Mouse (Mus musculus) midbrain, embryonic 16.5 days (tissue): ENCODE measurements around the gene Grm1. TPM values are rescaled to one million over a fixed set of nuclear protein-coding genes. Genes with fewer than 3 reads are reported as not detected.
A peak's percentile ranks its signal among the peaks of the same experiment; 100 is the strongest.

ENCODE experiments used
- ATAC-seq: fragments of 200-750 bp; cut with Nextera tagmentation; 2 replicates; pipeline ENCODE4 v1.8.0; 2017; ENCODE audit warnings: moderate TSS enrichment
- H3K27ac ChIP-seq: fragments of 300-500 bp; sonication (generic); 2 replicates; pipeline ENCODE4 v1.5.1; 2014; ENCODE audit warnings: mild to moderate bottlenecking, low read length, mixed read lengths
- H3K27me3 ChIP-seq: fragments of 300-500 bp; sonication (generic); 2 replicates; pipeline ENCODE4 v1.6.1; 2014; ENCODE audit warnings: low read depth, low read length, mixed read lengths; ENCODE audit not compliant: control insufficient read depth, insufficient read depth
- H3K36me3 ChIP-seq: fragments of 300-500 bp; sonication (generic); 2 replicates; pipeline ENCODE4 v1.6.1; 2014; ENCODE audit warnings: mild to moderate bottlenecking, low read length, moderate library complexity, mixed read lengths; ENCODE audit not compliant: control insufficient read depth, insufficient read depth
- H3K4me1 ChIP-seq: fragments of 300-500 bp; sonication (generic); 2 replicates; pipeline ENCODE4 v1.6.1; 2014; ENCODE audit warnings: mild to moderate bottlenecking, low read length, mixed read lengths; ENCODE audit not compliant: control insufficient read depth, insufficient read depth
- H3K4me2 ChIP-seq: fragments of 300-500 bp; sonication (generic); 2 replicates; pipeline ENCODE4 v1.6.1; 2014; ENCODE audit warnings: mild to moderate bottlenecking, low read length, mixed read lengths
- H3K4me3 ChIP-seq: fragments of 300-500 bp; sonication (generic); 2 replicates; pipeline ENCODE4 v1.5.1; 2014; ENCODE audit warnings: low read depth, mild to moderate bottlenecking, low read length, moderate library complexity, mixed read lengths
- H3K9ac ChIP-seq: fragments of 300-500 bp; sonication (generic); 2 replicates; pipeline ENCODE4 v1.6.1; 2014; ENCODE audit warnings: low read depth, low read length, mixed read lengths
- H3K9me3 ChIP-seq: fragments of 300-500 bp; sonication (generic); replicated peaks from 2 replicates; pipeline ENCODE4 v1.6.1; 2014; ENCODE audit warnings: mild to moderate bottlenecking, low read length, mixed read lengths; ENCODE audit not compliant: control insufficient read depth, poor library complexity, severe bottlenecking
- WGBS: fragments of 180-500 bp; shearing (Covaris S2); extraction: QIAGEN DNeasy Blood & Tissue Kit; methylation state at CpG from one replicate; pipeline ENCODE4 v1.1.7; 2014; 5-methylcytosine and 5-hydroxymethylcytosine counted together
- polyA plus RNA-seq: library from polyadenylated mRNA; unstranded; fragments of >200 nt; fragmentation: Nextera tagmentation; extraction: Ambion mirVana; gene quantifications from 2 replicates; pipeline ENCODE4 v1.2.1, GENCODE M21; 2015

Gene Grm1
- 14.4 and 18.1 TPM in 2 replicates for polyA plus RNA-seq

GRCm38 (mm10) chr10:11081611-11082398 lies at the start of gene Grm1:
Gene Grm1, minus strand, starts transcription at chr10:11082356.
- Histone ChIP-seq H3K4me3 (peak within 1 kb of the TSS; percentile 61), H3K27ac (peak within 1 kb of the TSS; percentile 53; the same call in 1 of the 2 replicates), H3K4me1 (peaks cover 11% of the 10 kb centered on the region), H3K4me2 (peak within 1 kb of the TSS; percentile 92), H3K9ac (peak within 1 kb of the TSS; percentile 77), H3K36me3 (no peaks in the 10 kb centered on the region), H3K27me3 (no peaks in the 10 kb centered on the region), H3K9me3 (no peaks in the 10 kb centered on the region)
- 1% methylated on average over 29 of the region's 32 CpGs for WGBS
- ATAC-seq = peak; percentile 92

- no peaks in the 10 kb centered on the region for H3K4me1 ChIP-seq
- no peak for ATAC-seq
- H3K9me3 ChIP-seq = no peaks in the 10 kb centered on the region; the same call in 1 of the 2 replicates
- H3K9ac ChIP-seq = no peak overlapping the region
- no peak overlapping the region for H3K4me2 ChIP-seq
- H3K36me3 ChIP-seq = no peaks in the 10 kb centered on the region
- H3K27ac ChIP-seq = no peak overlapping the region
- H3K4me3 ChIP-seq = no peak overlapping the region
- 96% methylated on average over 2 of the region's 2 CpGs for WGBS
- no peaks in the 10 kb centered on the region for H3K27me3 ChIP-seq
Observed at GRCm38 (mm10) chr10:11121781-11122180, 39.6 kb upstream of the Grm1 start.

DNA sequence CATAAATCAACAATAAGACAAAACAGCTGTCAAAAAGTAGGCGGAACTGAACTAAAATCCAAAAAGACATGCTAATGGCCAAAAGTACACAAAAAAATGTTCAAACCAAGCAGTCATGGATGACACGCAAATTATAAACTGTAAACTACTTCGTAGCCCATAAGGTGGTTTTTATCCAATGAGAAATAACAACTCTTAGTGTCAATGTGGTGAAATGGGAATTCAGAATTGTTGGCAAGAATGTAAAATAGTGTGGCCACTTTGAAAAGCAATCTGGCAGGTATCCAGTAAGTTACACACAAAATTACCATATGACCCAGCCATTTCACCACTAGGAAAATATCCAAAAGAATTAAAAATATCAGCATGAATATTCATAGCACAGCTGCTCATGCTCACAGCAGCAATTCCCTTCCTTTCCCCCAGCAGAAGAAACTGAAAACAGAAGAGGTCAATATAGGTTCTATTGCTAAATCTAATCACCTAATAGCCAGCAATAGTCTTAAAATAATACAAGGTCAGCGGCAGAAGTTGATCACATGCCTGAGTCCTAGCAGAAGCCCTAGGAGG lies 16.4 kb upstream of the Grm1 start:
- Histone ChIP-seq H3K4me1 (no peaks in the 10 kb centered on the region), H3K36me3 (no peaks in the 10 kb centered on the region), H3K9me3 (no peaks in the 10 kb centered on the region), H3K9ac (no peak overlapping the region), H3K27me3 (no peaks in the 10 kb centered on the region), H3K4me2 (no peak overlapping the region), H3K27ac (no peak overlapping the region), H3K4me3 (no peak overlapping the region)
- WGBS = 81% methylated on average over 4 of the region's 4 CpGs
- ATAC-seq = no peak

- H3K4me3 ChIP-seq = no peak overlapping the region
- H3K36me3 ChIP-seq = no peaks in the 10 kb centered on the region
- H3K27ac ChIP-seq = no peak overlapping the region
- peaks cover under 1% of the 10 kb centered on the region; the same call in 1 of the 2 replicates for H3K4me1 ChIP-seq
- 86% methylated on average over 3 of the region's 3 CpGs for WGBS
- H3K4me2 ChIP-seq = no peak overlapping the region
- H3K27me3 ChIP-seq = no peaks in the 10 kb centered on the region
- no peak for ATAC-seq
- H3K9me3 ChIP-seq = no peaks in the 10 kb centered on the region
- no peak overlapping the region for H3K9ac ChIP-seq
Observed at GRCm38 (mm10) chr10:11086348-11086747, 4.2 kb upstream of the Grm1 start.

GRCm38 (mm10) chr10:11080725-11081610 lies 1.2 kb downstream of the Grm1 start:
- H3K9ac ChIP-seq = peak overlapping the region; percentile 77
- peak overlapping the region; percentile 61 for H3K4me3 ChIP-seq
- H3K27ac ChIP-seq = peak overlapping the region; percentile 57
- 9% methylated on average over 25 of the region's 25 CpGs for WGBS
- H3K9me3 ChIP-seq = no peaks in the 10 kb centered on the region
- H3K4me2 ChIP-seq = peak overlapping the region; percentile 92
- H3K27me3 ChIP-seq = no peaks in the 10 kb centered on the region
- peaks cover 13% of the 10 kb centered on the region for H3K4me1 ChIP-seq
- no peaks in the 10 kb centered on the region for H3K36me3 ChIP-seq
- ATAC-seq = peak; percentile 50; the same call in 1 of the 2 replicates

DNA sequence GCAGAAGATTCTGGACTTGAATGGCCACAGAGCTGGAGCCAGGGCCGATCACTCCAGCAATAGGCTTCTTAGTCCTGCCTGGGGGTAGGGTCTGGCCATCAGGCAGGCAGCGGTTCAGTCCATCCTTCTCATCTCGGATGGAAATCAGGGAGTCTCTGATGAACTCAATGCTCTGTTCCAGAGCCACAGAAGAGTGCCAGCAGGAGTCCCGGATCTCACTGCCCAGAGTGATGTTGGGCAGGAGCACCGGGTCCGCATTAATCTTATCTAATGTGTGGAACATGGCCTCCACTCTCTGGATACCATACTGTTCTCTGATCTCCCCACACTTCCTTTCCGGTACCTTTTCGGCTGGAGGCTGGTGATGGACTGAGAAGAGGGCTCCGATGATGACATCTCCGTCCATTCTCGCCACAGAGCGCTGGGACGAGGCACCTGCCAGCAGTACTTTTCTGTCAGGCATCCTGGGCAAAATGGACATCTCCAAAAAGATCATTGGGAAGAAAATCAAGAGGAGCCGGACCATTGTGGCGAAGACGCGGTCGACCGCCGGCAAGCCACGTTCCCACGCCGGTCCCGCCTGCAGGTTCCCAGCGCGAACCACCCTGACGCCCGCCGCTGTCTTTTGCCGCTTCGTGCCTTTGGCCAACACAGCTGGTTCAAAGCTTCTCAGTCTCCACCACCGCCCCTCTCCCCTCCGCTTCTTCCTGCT lies 2.0 kb downstream of the Grm1 start:
- Histone ChIP-seq H3K4me1 (peaks cover 13% of the 10 kb centered on the region), H3K4me2 (peak overlapping the region; percentile 92), H3K27me3 (no peaks in the 10 kb centered on the region), H3K4me3 (peak overlapping the region; percentile 61), H3K9me3 (no peaks in the 10 kb centered on the region), H3K36me3 (no peaks in the 10 kb centered on the region), H3K9ac (peak overlapping the region; percentile 73), H3K27ac (peak overlapping the region; percentile 57)
- ATAC-seq = peak; percentile 54
- WGBS = 8% methylated on average over 33 of the region's 33 CpGs

DNA sequence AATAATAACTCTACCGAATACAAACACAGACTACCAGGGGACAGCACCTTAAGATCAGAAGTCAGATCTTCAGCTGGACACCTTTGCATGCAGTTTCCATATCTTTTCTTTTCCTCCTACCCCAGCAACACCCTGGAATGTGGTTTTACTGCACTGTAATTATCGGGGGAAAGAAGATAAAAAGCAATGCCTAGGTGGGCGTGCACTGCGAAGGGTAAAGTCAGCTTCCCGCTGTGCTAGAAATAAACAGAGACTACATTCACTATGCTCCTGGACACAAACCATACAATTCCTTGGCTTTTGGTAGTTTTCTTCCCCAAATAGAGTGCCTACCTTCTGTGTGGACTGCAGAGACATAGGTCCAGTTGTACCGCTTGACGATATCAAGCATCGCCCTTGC lies 2.6 kb downstream of the Grm1 start:
- ATAC-seq = no peak
- Histone ChIP-seq H3K4me1 (peaks cover 13% of the 10 kb centered on the region), H3K27me3 (no peaks in the 10 kb centered on the region), H3K36me3 (no peaks in the 10 kb centered on the region), H3K9ac (no peak overlapping the region), H3K9me3 (no peaks in the 10 kb centered on the region), H3K4me3 (peak overlapping the region; percentile 61), H3K4me2 (peak overlapping the region; percentile 92), H3K27ac (no peak overlapping the region)
- 79% methylated on average over 8 of the region's 8 CpGs for WGBS

GRCm38 (mm10) chr10:11065136-11065535 lies 17.0 kb downstream of the Grm1 start:
- H3K36me3 ChIP-seq = no peaks in the 10 kb centered on the region
- no peaks in the 10 kb centered on the region for H3K9me3 ChIP-seq
- H3K4me2 ChIP-seq = no peak overlapping the region
- H3K27me3 ChIP-seq = no peaks in the 10 kb centered on the region
- no peak overlapping the region for H3K4me3 ChIP-seq
- H3K9ac ChIP-seq = no peak overlapping the region
- ATAC-seq = no peak
- no peak overlapping the region for H3K27ac ChIP-seq
- WGBS = 75% methylated on average over 2 of the region's 2 CpGs
- H3K4me1 ChIP-seq = no peaks in the 10 kb centered on the region
